Mouse (Mus musculus) forebrain, embryonic 16.5 days (tissue): ENCODE measurements around the gene Rbfox2. TPM values are rescaled to one million over a fixed set of nuclear protein-coding genes. Genes with fewer than 3 reads are reported as not detected.

Source experiments
- ATAC-seq: fragments of 200-750 bp; cut with Nextera tagmentation; 2 replicates; pipeline ENCODE4 v1.8.0; 2017; ENCODE audit warnings: mild to moderate bottlenecking, moderate library complexity
- H3K27ac ChIP-seq: fragments of 300-500 bp; sonication (generic); 2 replicates; pipeline ENCODE4 v1.5.1; 2014; ENCODE audit warnings: low read length, control low read depth
- H3K27me3 ChIP-seq: fragments of 300-500 bp; sonication (generic); replicated peaks from 2 replicates; pipeline ENCODE4 v1.6.1; 2014; ENCODE audit warnings: low read length; ENCODE audit not compliant: control insufficient read depth, insufficient read depth
- H3K36me3 ChIP-seq: fragments of 300-500 bp; sonication (generic); 2 replicates; pipeline ENCODE4 v1.6.1; 2014; ENCODE audit not compliant: control insufficient read depth, insufficient read depth
- H3K4me1 ChIP-seq: fragments of 300-500 bp; sonication (generic); replicated peaks from 2 replicates; pipeline ENCODE4 v1.6.1; 2014; ENCODE audit warnings: low read length; ENCODE audit not compliant: control insufficient read depth, insufficient read depth
- H3K4me2 ChIP-seq: fragments of 300-500 bp; sonication (generic); 2 replicates; pipeline ENCODE4 v1.6.1; 2014; ENCODE audit warnings: mild to moderate bottlenecking, low read length, control low read depth
- H3K4me3 ChIP-seq: fragments of 300-500 bp; sonication (generic); replicated peaks from 2 replicates; pipeline ENCODE4 v1.5.1; 2014; ENCODE audit warnings: mild to moderate bottlenecking, low read length, control low read depth
- H3K9ac ChIP-seq: fragments of 300-500 bp; sonication (generic); replicated peaks from 2 replicates; pipeline ENCODE4 v1.6.1; 2014; ENCODE audit warnings: low read depth, low read length, control low read depth
- H3K9me3 ChIP-seq: fragments of 300-500 bp; sonication (generic); 2 replicates; pipeline ENCODE4 v1.6.1; 2016; ENCODE audit warnings: low read length; ENCODE audit not compliant: control insufficient read depth
- WGBS: fragments of 180-500 bp; shearing (Covaris S2); extraction: QIAGEN DNeasy Blood & Tissue Kit; methylation state at CpG from one replicate; pipeline ENCODE4 v1.1.7; 2014; 5-methylcytosine and 5-hydroxymethylcytosine counted together
- polyA plus RNA-seq: library from polyadenylated mRNA; unstranded; fragments of >200 nt; fragmentation: Nextera tagmentation; extraction: Ambion mirVana; gene quantifications from 2 replicates; pipeline ENCODE4 v1.2.1, GENCODE M21; 2015

Gene Rbfox2
- polyA plus RNA-seq, 1 experiment from 2014 or later, result 212 TPM

GRCm38 (mm10) chr15:77174018-77174417 lies 132.8 kb downstream of the Rbfox2 start:
- no peaks in the 10 kb centered on the region for H3K27me3 ChIP-seq
- H3K36me3 ChIP-seq, result no peaks in the 10 kb centered on the region
- H3K27ac ChIP-seq, result no peak overlapping the region
- no peak overlapping the region for H3K4me2 ChIP-seq
- no peak overlapping the region for H3K4me3 ChIP-seq
- no peak overlapping the region for H3K9ac ChIP-seq
- no peaks in the 10 kb centered on the region for H3K9me3 ChIP-seq
- WGBS, result 68% methylated on average over 5 of the region's 5 CpGs
- H3K4me1 ChIP-seq, result peaks cover 4% of the 10 kb centered on the region
- ATAC-seq, result no peak

- no peak for ATAC-seq
- Histone ChIP-seq H3K27ac (no peak overlapping the region), H3K9me3 (no peaks in the 10 kb centered on the region), H3K36me3 (no peaks in the 10 kb centered on the region), H3K9ac (peak overlapping the region; percentile 24; the same call in 1 of the 2 replicates), H3K4me1 (peaks cover 4% of the 10 kb centered on the region), H3K4me2 (no peak overlapping the region), H3K27me3 (no peaks in the 10 kb centered on the region), H3K4me3 (no peak overlapping the region)
- 27% methylated on average over 3 of the region's 3 CpGs for WGBS
These were observed 134.4 kb downstream of the Rbfox2 start for GRCm38 (mm10) chr15:77172414-77172813.

GRCm38 (mm10) chr15:77168781-77169180 lies 138.0 kb downstream of the Rbfox2 start:
- Histone ChIP-seq H3K9me3 (no peaks in the 10 kb centered on the region), H3K9ac (no peak overlapping the region), H3K4me1 (peaks cover 4% of the 10 kb centered on the region), H3K27me3 (no peaks in the 10 kb centered on the region), H3K27ac (no peak overlapping the region), H3K4me2 (no peak overlapping the region), H3K4me3 (no peak overlapping the region), H3K36me3 (no peaks in the 10 kb centered on the region)
- ATAC-seq, result no peak
- 84% methylated on average over 2 of the region's 2 CpGs for WGBS

GRCm38 (mm10) chr15:77166225-77166732 lies 140.5 kb downstream of the Rbfox2 start:
- H3K4me1 ChIP-seq, result peaks cover 2% of the 10 kb centered on the region; the same call in 1 of the 2 replicates
- no peaks in the 10 kb centered on the region for H3K27me3 ChIP-seq
- ATAC-seq, result no peak
- 81% methylated on average over 1 of the region's 1 CpGs for WGBS
- no peak overlapping the region for H3K4me3 ChIP-seq
- no peaks in the 10 kb centered on the region for H3K36me3 ChIP-seq
- no peak overlapping the region for H3K9ac ChIP-seq
- no peak overlapping the region for H3K4me2 ChIP-seq
- no peak overlapping the region for H3K27ac ChIP-seq
- no peaks in the 10 kb centered on the region for H3K9me3 ChIP-seq

GRCm38 (mm10) chr15:77163336-77163735 lies 143.5 kb downstream of the Rbfox2 start:
- peaks cover 2% of the 10 kb centered on the region; the same call in 1 of the 2 replicates for H3K4me1 ChIP-seq
- H3K4me3 ChIP-seq, result no peak overlapping the region
- no peak overlapping the region for H3K4me2 ChIP-seq
- H3K36me3 ChIP-seq, result no peaks in the 10 kb centered on the region
- H3K9me3 ChIP-seq, result no peaks in the 10 kb centered on the region
- no peaks in the 10 kb centered on the region for H3K27me3 ChIP-seq
- no peak overlapping the region for H3K27ac ChIP-seq
- no peak for ATAC-seq
- no peak overlapping the region for H3K9ac ChIP-seq
- WGBS, result 30% methylated on average over 6 of the region's 6 CpGs

GRCm38 (mm10) chr15:77162931-77163330 lies 143.9 kb downstream of the Rbfox2 start:
- no peaks in the 10 kb centered on the region for H3K9me3 ChIP-seq
- no peak overlapping the region for H3K27ac ChIP-seq
- no peak overlapping the region for H3K9ac ChIP-seq
- H3K4me3 ChIP-seq, result no peak overlapping the region
- WGBS, result 69% methylated on average over 6 of the region's 6 CpGs
- no peaks in the 10 kb centered on the region for H3K27me3 ChIP-seq
- ATAC-seq, result no peak
- no peak overlapping the region for H3K4me2 ChIP-seq
- peaks cover 2% of the 10 kb centered on the region; the same call in 1 of the 2 replicates for H3K4me1 ChIP-seq
- H3K36me3 ChIP-seq, result no peaks in the 10 kb centered on the region

- peaks cover 11% of the 10 kb centered on the region for H3K4me1 ChIP-seq
- ATAC-seq, result no peak
- no peaks in the 10 kb centered on the region for H3K27me3 ChIP-seq
- no peaks in the 10 kb centered on the region for H3K36me3 ChIP-seq
- WGBS, result 81% methylated on average over 5 of the region's 5 CpGs
- H3K4me3 ChIP-seq, result no peak overlapping the region
- no peaks in the 10 kb centered on the region for H3K9me3 ChIP-seq
- H3K27ac ChIP-seq, result no peak overlapping the region
- no peak overlapping the region for H3K4me2 ChIP-seq
- H3K9ac ChIP-seq, result no peak overlapping the region
These were observed 145.4 kb downstream of the Rbfox2 start for GRCm38 (mm10) chr15:77161382-77161781.

GRCm38 (mm10) chr15:77160848-77161247 lies 146.0 kb downstream of the Rbfox2 start:
- no peak overlapping the region for H3K9ac ChIP-seq
- 80% methylated on average over 4 of the region's 4 CpGs for WGBS

GRCm38 (mm10) chr15:77156525-77156924 lies 150.3 kb downstream of the Rbfox2 start:
- peaks cover 15% of the 10 kb centered on the region for H3K4me1 ChIP-seq
- no peak overlapping the region for H3K9ac ChIP-seq
- H3K4me3 ChIP-seq, result no peak overlapping the region
- no peaks in the 10 kb centered on the region for H3K9me3 ChIP-seq
- 28% methylated on average over 3 of the region's 3 CpGs for WGBS
- peak overlapping the region; percentile 43 for H3K27ac ChIP-seq
- ATAC-seq, result no peak
- no peaks in the 10 kb centered on the region for H3K36me3 ChIP-seq
- no peaks in the 10 kb centered on the region for H3K27me3 ChIP-seq
- H3K4me2 ChIP-seq, result no peak overlapping the region

More at GRCm38 (mm10) chr15:77160848-77161247, 146.0 kb downstream of the Rbfox2 start:
- no peaks in the 10 kb centered on the region for H3K36me3 ChIP-seq
- peaks cover 15% of the 10 kb centered on the region for H3K4me1 ChIP-seq
- H3K27me3 ChIP-seq, result no peaks in the 10 kb centered on the region
- H3K9me3 ChIP-seq, result no peaks in the 10 kb centered on the region
- H3K27ac ChIP-seq, result no peak overlapping the region
- H3K4me3 ChIP-seq, result no peak overlapping the region
- H3K4me2 ChIP-seq, result no peak overlapping the region
- ATAC-seq, result no peak
